Mouse (Mus musculus): ENCODE data around the gene Igfbp4. TPM values are rescaled to one million over a fixed set of nuclear protein-coding genes. Genes with fewer than 3 reads are reported as not detected.

The Igfbp4 gene
- total and polyA plus RNA-seq, 3 experiments = 0.16 to 0.21 TPM; not detected in 1

DNA sequence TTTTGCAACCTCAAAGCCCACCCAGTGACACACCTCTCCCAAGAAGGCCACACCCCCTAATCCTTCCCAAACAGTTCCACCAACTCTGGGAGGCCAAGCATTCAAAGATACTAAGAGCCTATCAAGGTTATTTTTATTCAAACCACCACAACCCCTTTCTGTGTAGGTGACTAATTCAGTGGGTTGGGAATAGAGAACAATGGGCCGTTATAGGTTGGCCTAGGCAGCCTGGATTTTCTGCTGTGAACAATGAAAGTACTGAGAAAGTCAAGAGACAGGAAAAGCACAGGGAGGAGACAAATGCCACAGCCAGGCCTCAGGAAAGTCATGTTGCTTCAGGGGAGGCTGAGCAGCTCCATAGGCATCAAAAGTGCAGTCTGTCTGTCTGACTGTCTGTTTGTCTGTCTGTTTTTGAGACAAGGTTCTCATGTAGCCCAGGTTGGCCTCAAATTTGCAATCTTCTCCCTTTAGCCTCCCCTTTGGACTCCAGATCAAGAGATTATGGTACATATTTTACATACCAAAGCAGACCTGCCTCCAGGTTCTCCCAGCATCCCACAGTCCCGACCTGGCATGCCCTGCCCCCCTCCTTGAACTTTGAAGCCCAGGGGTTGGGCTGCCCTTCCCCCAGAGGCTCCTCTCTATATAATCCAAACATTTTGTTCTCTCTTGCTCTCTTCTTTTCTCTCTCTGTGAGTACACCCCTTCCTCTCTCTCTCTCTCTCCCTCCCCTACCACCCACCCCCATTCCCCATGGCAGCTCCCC lies 54.0 kb downstream of the Igfbp4 start:
- no peaks in the 10 kb centered on the region for H3K36me3 ChIP-seq (replicated peaks in 1 of 2; ENCODE audit: control insufficient read depth in 1 of 2, insufficient read depth in 1 of 2, low read length in 1 of 2)
- dilution Hi-C loops (cut with MboI; ENCODE audit: extremely low pct_ligation_motif_present, extremely low pct_unique_long_range_greater_than_20kb, low sequenced_read_pairs) = no loop called here
- H3K9ac ChIP-seq (ENCODE audit: insufficient read depth, low read depth) = no peak overlapping the region
- TF ChIP-seq ZKSCAN1 (IDR thresholded peaks at IDR 0.05; ENCODE audit: borderline replicate concordance, low read depth, low read length) = no peak
- no peak for TF ChIP-seq MAFK (IDR thresholded peaks at IDR 0.05; ENCODE audit: insufficient replicate concordance, low read length)
- no peak for TF ChIP-seq UBTF (IDR thresholded peaks at IDR 0.05; ENCODE audit: low read depth, low read length)
- no peak for TF ChIP-seq ZNF384 (IDR thresholded peaks at IDR 0.05; ENCODE audit: low read depth, low read length)
- TF ChIP-seq ZMIZ1 (IDR thresholded peaks at IDR 0.05; ENCODE audit: low read depth, low read length) = no peak
- no peak for TF ChIP-seq ETS1 (conservative IDR thresholded peaks at IDR 0.05; ENCODE audit: low read depth, low read length)
- TF ChIP-seq MEF2A (IDR thresholded peaks at IDR 0.05; ENCODE audit: borderline replicate concordance, low read depth, low read length) = no peak
- no peak for TF ChIP-seq TBP (conservative IDR thresholded peaks at IDR 0.05; ENCODE audit: low read depth, low read length)
- TF ChIP-seq MAX (IDR thresholded peaks at IDR 0.05; ENCODE audit: low read length) = no peak
- TF ChIP-seq CHD2 (IDR thresholded peaks at IDR 0.05; ENCODE audit: low read length) = no peak
- no peak for TF ChIP-seq RCOR1 (conservative IDR thresholded peaks at IDR 0.05; ENCODE audit: low read depth, low read length)
- no peak for TF ChIP-seq CHD1 (IDR thresholded peaks at IDR 0.05; ENCODE audit: low read depth, low read length)
- TF ChIP-seq JUN (IDR thresholded peaks at IDR 0.05; ENCODE audit: insufficient read depth, low read depth, low read length) = no peak
- no peak for TF ChIP-seq BHLHE40 (IDR thresholded peaks at IDR 0.05; ENCODE audit: low read depth, low read length)
- TF ChIP-seq SMC3 (IDR thresholded peaks at IDR 0.05; ENCODE audit: low read depth, low read length) = no peak
- TF ChIP-seq POLR2A (IDR thresholded peaks at IDR 0.05; ENCODE audit: low read depth, low read length) = no peak
- TF ChIP-seq JUND (conservative IDR thresholded peaks at IDR 0.05; ENCODE audit: low read depth, low read length) = no peak
- TF ChIP-seq NRF1 (IDR thresholded peaks at IDR 0.05; ENCODE audit: low read depth, low read length) = no peak
- TF ChIP-seq ZC3H11A (IDR thresholded peaks at IDR 0.05; ENCODE audit: low read depth, low read length) = no peak
- peaks cover 13% of the 10 kb centered on the region for H3K27me3 ChIP-seq (replicated peaks)
- no peak overlapping the region for H3K4me3 ChIP-seq (replicated peaks in 1 of 3; ENCODE audit: low read depth in 2 of 3, low read length in 2 of 3, poor library complexity in 1 of 3)
- H3K27ac ChIP-seq (ENCODE audit: insufficient read depth, low read depth) = no peak overlapping the region
- DNase-seq (ENCODE audit: extremely low read depth) = no peak
- in situ Hi-C loops (cut with MboI; ENCODE audit: low pct_ligation_motif_present, low pct_unique_long_range_greater_than_20kb, low sequenced_read_pairs) = no loop called here
- H3K4me2 ChIP-seq (ENCODE audit: insufficient read depth, low read depth, poor library complexity, severe bottlenecking) = no peak overlapping the region
- peaks cover 8% of the 10 kb centered on the region for H3K9me3 ChIP-seq (replicated peaks; ENCODE audit: low read length)
- H3K79me2 ChIP-seq (replicated peaks; ENCODE audit: control insufficient read depth, extremely low read depth, insufficient read depth, poor library complexity, severe bottlenecking) = no peaks in the 10 kb centered on the region
- H3K4me1 ChIP-seq (ENCODE audit: control insufficient read depth in 1 of 2, insufficient read depth in 2 of 2) = peaks cover 5 to 7% of the 10 kb centered on the region in 2 experiments; a peak in 3 of 4 replicates

DNA sequence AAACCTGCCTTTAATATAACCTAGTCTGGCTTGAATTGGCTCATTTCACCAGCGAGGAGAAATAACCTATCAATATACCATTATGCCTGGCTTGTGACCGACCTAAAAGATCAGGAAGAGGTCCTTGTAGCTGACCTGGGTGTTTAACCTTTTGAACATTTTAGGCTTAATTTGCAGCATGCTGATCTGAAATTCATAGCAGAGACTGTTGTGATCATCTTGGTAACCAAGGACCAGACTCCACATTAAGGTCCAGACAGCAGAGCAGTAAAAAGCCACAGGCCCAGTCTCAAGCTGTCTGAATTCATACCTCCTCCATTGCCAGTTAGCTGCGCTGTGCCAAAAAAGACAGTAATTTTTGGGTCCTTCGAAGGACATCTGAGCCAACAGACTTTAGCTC lies 54.7 kb downstream of the Igfbp4 start:
- dilution Hi-C loops (cut with MboI; ENCODE audit: extremely low pct_ligation_motif_present, extremely low pct_unique_long_range_greater_than_20kb, low sequenced_read_pairs) = no loop called here
- no peaks in the 10 kb centered on the region for H3K36me3 ChIP-seq (replicated peaks in 1 of 2; ENCODE audit: control insufficient read depth in 1 of 2, insufficient read depth in 1 of 2, low read length in 1 of 2)
- TF ChIP-seq MAFK (IDR thresholded peaks at IDR 0.05; ENCODE audit: insufficient replicate concordance, low read length) (no peak), POLR2A (IDR thresholded peaks at IDR 0.05; ENCODE audit: low read depth, low read length) (no peak), USF2 (conservative IDR thresholded peaks at IDR 0.05; ENCODE audit: low read depth, low read length) (no peak), USF1 (IDR thresholded peaks at IDR 0.05; ENCODE audit: low read depth, low read length) (no peak), GABPA (IDR thresholded peaks at IDR 0.05; ENCODE audit: insufficient replicate concordance, low read depth, low read length) (no peak), RAD21 (IDR thresholded peaks at IDR 0.05; ENCODE audit: low read depth, low read length) (no peak), JUN (IDR thresholded peaks at IDR 0.05; ENCODE audit: insufficient read depth, low read depth, low read length) (no peak), NELFE (IDR thresholded peaks at IDR 0.05; ENCODE audit: low read depth, low read length) (no peak), MYC (IDR thresholded peaks at IDR 0.05; ENCODE audit: low read depth, low read length) (no peak)
- DNase-seq (ENCODE audit: extremely low read depth) = no peak
- H3K79me2 ChIP-seq (replicated peaks; ENCODE audit: control insufficient read depth, extremely low read depth, insufficient read depth, poor library complexity, severe bottlenecking) = no peaks in the 10 kb centered on the region
- in situ Hi-C loops (cut with MboI; ENCODE audit: low pct_ligation_motif_present, low pct_unique_long_range_greater_than_20kb, low sequenced_read_pairs) = no loop called here
- H3K27ac ChIP-seq (ENCODE audit: insufficient read depth, low read depth) = no peak overlapping the region
- no peak overlapping the region for H3K4me2 ChIP-seq (ENCODE audit: insufficient read depth, low read depth, poor library complexity, severe bottlenecking)
- no peak overlapping the region for H3K9ac ChIP-seq (ENCODE audit: insufficient read depth, low read depth)
- H3K4me1 ChIP-seq (ENCODE audit: control insufficient read depth in 1 of 2, insufficient read depth in 2 of 2) = peaks cover 6 to 7% of the 10 kb centered on the region in 2 experiments
- H3K4me3 ChIP-seq (replicated peaks in 1 of 3; ENCODE audit: low read depth in 2 of 3, low read length in 2 of 3, poor library complexity in 1 of 3) = no peak overlapping the region
- H3K9me3 ChIP-seq (replicated peaks; ENCODE audit: low read length) = peaks cover 8% of the 10 kb centered on the region
- H3K27me3 ChIP-seq (replicated peaks) = peaks cover 10% of the 10 kb centered on the region

Measured in CH12.LX (cell line).